ENCODE assay signal across 36 mouse cellular contexts in the genomic region with DNA sequence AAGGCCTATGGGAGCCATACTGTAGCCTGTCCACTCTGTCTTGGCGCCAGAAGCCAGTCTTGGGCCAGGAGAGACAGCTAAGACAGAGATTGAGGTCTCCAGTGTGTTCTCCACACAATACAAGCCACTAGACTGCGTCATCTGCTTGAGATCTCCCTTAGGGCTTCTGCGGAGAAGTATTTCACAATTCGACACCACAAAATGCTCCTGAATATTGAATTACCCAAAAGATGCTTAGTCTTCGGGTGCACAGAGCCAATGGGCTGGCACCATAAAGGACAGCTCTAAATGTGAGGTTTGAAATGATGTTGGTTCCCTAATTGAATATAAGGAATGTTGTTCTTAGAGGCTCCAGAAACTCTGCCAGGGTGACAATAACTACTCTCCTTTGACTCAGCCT. TPM values are rescaled to one million over a fixed set of nuclear protein-coding genes. Genes with fewer than 3 reads are reported as not detected.
"Had no signal": no experiment of that assay in that cellular context is flagged by ENCODE, and none has a peak within 500 bp of the region (broad histone marks: within the 10 kb centered on the region; RNA-seq: fewer than 3 reads in every experiment).

No protein-coding gene starts in this region.

- ATAC-seq: hindbrain, embryonic 16.5 days; hindbrain, postnatal 0 days; inflammation-experienced regulatory T-cells, adult 6 months; intestine, embryonic 15.5 days; intestine, embryonic 16.5 days; intestine, postnatal 0 days had no signal

- H3K4me3 ChIP-seq: heart, embryonic 10.5 days; heart, embryonic 12.5 days; heart, embryonic 13.5 days; heart, embryonic 15.5 days; hindbrain, embryonic 10.5 days; hindbrain, embryonic 12.5 days; hindbrain, embryonic 13.5 days; hindbrain, embryonic 15.5 days; intestine, embryonic 15.5 days; kidney, embryonic 15.5 days; layer of hippocampus, adult 2 months had no signal

- H3K27ac ChIP-seq: heart, embryonic 10.5 days; heart, embryonic 13.5 days; heart, embryonic 15.5 days; hindbrain, embryonic 10.5 days; hindbrain, embryonic 12.5 days; hindbrain, embryonic 13.5 days; hindbrain, embryonic 14.5 days; hindbrain, embryonic 15.5 days; hindbrain, postnatal 0 days; intestine, embryonic 15.5 days; kidney, embryonic 15.5 days; kidney, postnatal 0 days; layer of hippocampus, adult 2 months had no signal

- H3K27me3 ChIP-seq: heart, embryonic 12.5 days; heart, embryonic 13.5 days; heart, embryonic 15.5 days; hindbrain, embryonic 12.5 days; hindbrain, embryonic 13.5 days; hindbrain, embryonic 15.5 days; intestine, embryonic 15.5 days; kidney, embryonic 15.5 days had no signal

- H3K9ac ChIP-seq: heart, embryonic 12.5 days; heart, embryonic 13.5 days; heart, embryonic 15.5 days; hindbrain, embryonic 12.5 days; hindbrain, embryonic 13.5 days; hindbrain, embryonic 14.5 days; hindbrain, embryonic 15.5 days; intestine, embryonic 15.5 days; kidney, embryonic 15.5 days had no signal

- H3K36me3 ChIP-seq: heart, embryonic 10.5 days; heart, embryonic 12.5 days; heart, embryonic 13.5 days; heart, embryonic 15.5 days; hindbrain, embryonic 10.5 days; hindbrain, embryonic 12.5 days; hindbrain, embryonic 13.5 days; hindbrain, embryonic 15.5 days; intestine, embryonic 15.5 days; kidney, embryonic 15.5 days had no signal

- DNase-seq: heart, postnatal 10 days; heart, postnatal 14 days; heart, postnatal 36 days; heart, postnatal 4 days; kidney, adult 11 months; kidney, adult 18-20 months; kidney, adult 2 months; kidney, adult 8-10 months; kidney, adult 9 months; kidney, postnatal 10 days; kidney, postnatal 14 days; kidney, postnatal 25 days; kidney, postnatal 36 days; kidney, postnatal 4 days; layer of hippocampus, adult 9-11 months; layer of hippocampus, postnatal 36 days had no signal

- H3K4me2 ChIP-seq: heart, embryonic 11.5 days; heart, embryonic 12.5 days; heart, embryonic 13.5 days; heart, embryonic 15.5 days; hindbrain, embryonic 12.5 days; hindbrain, embryonic 13.5 days; hindbrain, embryonic 14.5 days; hindbrain, embryonic 15.5 days; intestine, embryonic 15.5 days; kidney, embryonic 15.5 days had no signal

- H3K9me3 ChIP-seq: heart, embryonic 10.5 days; heart, embryonic 12.5 days; heart, embryonic 13.5 days; heart, embryonic 15.5 days; hindbrain, embryonic 10.5 days; hindbrain, embryonic 12.5 days; hindbrain, embryonic 13.5 days; hindbrain, embryonic 15.5 days; intestine, embryonic 15.5 days; kidney, embryonic 15.5 days had no signal

RNA-seq across cellular contexts. Expression of a gene that starts 49.5 kb away (rescaled TPM):
- total RNA-seq: hematopoietic stem cell, adult 5-6 weeks had no signal
